Mouse (Mus musculus) olfactory bulb, adult 2 months (tissue): ENCODE results near the gene Galnt7.

ENCODE experiments used
- CTCF ChIP-seq: fragments of 200-500 bp; IDR thresholded peaks from 2 replicates; pipeline ENCODE4 v1.5.1; 2012; ENCODE audit warnings: low read depth, mild to moderate bottlenecking, low read length, moderate library complexity; ENCODE audit not compliant: insufficient read depth
- POLR2A ChIP-seq: fragments of 200-500 bp; IDR thresholded peaks from 2 replicates; pipeline ENCODE4 v1.6.1; 2012; ENCODE audit warnings: mild to moderate bottlenecking, low read depth, low read length, moderate library complexity; ENCODE audit not compliant: insufficient read depth

- TF ChIP-seq CTCF (no peak), POLR2A (no peak)
These were observed 380 bp upstream of the Galnt7 start for GRCm38 (mm10) chr8:57653056-57653767.
